Mouse (Mus musculus) adipocyte (in vitro differentiated cells): ENCODE results near the gene Vamp2.

ENCODE experiments used
- DNase-seq: peaks from one replicate; pipeline ENCODE4 v3.0.0-alpha.2; 2016; ENCODE audit warnings: low spot score

The Vamp2 gene

DNA sequence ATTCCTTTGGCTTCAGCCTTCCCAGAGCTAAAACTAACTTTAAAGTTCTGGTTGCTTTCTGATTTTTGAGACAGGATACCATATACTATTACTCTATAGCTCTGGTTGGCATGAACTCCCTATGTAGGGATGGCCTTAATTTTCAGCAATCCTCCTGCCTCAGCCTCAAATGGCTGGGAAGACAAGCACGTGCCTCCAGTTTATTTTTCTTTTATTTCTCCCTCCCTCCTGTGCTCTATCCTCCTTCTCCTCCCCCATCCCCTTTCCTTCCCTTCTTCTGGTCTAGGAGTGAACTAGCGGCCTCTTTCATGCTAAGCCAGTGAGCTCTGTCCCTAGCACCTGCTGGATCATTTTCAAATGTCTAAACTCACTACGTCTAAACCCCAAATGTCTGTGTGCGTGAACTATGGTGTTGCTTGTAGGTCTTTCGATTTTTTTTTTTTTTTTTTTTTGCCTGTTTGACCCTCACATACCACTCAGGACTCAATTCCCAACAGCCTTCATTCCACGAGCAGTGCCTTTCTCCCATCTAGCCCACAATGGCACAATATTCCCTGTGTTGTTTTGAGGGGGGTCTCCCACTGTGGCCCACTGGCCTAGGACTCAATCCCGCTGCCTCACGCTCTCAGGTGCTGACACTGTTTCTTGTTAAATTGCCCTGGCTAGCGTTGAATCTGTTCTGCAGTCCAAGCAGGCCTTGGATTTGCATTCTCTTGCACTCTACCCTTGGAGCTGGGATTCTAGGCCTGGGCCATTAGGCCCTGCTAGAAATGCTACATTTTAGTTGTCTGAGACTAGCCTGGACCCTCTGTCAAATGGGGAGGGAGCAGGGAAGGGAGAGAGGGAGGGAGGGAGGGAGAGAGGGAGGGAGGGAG lies 23.8 kb upstream of the Vamp2 start:
- no peak for DNase-seq

DNA sequence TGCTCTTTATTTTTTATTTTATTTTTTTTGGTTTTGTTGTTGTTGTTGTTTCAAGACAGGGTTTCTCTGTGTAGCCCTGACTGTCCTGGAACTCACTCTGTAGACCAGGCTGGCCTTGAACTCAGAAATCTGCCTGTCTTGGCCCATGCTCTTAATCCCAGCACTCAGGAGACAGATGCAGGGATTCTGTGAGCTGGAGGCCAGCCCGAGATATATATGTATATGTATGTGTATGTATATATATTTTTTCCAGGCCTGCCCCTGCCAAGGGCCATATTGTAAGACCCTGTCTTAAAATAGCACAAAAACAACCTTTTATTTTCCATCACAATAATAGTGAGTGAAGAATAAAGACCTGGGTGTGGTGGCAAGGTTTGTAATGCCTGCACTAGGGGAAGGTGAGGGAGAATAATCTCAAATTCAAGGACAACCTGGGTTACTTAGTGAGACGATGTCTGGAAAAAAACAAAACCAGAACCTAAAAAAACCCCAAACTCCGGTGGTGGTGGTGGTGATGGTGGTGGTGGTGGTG lies 22.8 kb upstream of the Vamp2 start:
- DNase-seq, result no peak

DNA sequence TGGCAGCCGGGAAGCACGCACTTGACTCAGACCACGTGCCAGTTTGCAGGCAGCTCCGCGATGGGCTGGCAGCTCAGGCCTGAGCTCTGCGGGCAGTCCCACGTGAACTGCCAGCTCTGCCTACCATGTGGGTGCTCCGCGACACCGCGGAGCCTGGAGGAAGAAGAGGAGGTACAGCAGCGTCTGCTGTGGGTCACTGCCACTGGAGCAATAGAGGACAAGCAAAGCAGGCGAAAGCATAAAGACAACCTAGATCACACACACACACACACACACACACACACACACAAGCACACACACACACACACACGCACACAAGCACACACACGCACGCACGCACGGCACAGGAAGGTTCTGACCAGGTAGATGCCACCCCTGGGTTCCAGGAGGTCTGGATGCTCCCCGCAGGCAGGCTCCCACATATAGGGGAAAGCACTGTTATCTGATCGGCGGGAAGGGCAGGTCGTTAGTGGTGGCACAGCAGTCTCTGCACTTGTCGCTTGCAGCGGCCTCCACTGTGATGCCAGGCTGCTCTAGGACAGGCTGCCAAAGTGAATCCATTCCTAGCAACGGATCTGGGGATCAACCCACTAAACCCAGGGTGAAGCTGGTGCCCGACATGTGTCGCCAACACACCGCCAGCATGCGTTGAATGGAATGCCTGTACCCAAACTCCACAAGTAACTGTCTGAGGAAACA lies 22.0 kb upstream of the Vamp2 start:
- DNase-seq, result no peak

DNA sequence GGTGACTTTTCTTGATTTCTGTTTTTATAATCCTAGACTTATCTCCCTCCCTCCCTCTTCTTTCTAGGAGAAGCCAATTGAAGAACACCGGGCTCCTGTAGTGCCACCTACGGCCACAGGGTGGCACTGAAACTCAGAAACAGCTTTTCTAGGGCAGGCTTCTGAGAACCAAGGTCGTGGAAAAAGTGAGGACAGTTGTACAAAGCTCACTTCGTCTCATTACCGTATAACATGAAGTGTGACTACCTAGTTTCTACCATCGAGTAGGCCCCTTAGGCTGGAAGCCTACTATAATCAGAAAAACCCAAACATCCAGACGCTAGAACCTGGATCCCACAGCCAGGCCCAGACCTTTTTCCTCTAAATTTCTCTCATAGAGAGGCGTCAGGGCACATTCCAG lies 21.3 kb upstream of the Vamp2 start:
- peak; percentile 92 for DNase-seq

DNA sequence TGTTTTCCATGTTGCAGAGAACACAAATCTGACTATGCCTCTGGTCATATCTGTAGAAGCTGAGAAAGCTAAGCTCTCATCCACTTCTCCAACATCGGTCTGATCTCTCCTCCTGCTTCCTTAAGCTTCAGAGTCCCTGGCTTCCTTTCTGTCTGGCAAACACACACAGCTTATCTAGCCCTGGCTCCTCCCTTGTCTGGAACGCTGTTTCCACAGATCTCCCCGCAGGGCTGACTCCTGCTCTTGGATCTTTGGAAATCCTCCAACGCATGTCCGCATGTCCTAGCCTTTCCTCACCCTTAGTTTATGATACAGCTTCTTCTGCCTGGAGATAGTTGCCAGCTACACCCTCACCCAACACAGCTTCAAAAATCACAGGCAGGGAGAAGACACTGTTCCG lies 20.7 kb upstream of the Vamp2 start:
- peak; percentile 39 for DNase-seq

DNA sequence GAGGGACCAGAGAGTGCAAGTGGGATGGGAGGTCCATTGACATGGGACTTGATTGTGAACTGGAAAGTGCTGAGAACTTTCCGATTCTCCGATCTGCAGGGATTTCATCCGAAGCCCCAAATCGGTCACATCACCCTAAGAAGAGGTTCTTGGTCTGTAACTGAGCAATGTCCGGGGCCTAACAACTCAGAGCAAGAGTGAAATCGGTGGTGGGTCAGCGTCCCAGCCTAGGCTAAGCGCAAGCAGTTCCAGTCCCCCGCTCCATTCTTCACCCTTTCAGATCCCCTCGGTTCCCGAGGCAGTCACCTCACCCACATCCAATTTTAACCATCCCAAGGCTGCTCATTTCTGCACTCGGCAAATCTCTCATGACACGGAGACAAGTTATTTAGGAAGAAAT lies 18.2 kb upstream of the Vamp2 start:
- no peak for DNase-seq

DNA sequence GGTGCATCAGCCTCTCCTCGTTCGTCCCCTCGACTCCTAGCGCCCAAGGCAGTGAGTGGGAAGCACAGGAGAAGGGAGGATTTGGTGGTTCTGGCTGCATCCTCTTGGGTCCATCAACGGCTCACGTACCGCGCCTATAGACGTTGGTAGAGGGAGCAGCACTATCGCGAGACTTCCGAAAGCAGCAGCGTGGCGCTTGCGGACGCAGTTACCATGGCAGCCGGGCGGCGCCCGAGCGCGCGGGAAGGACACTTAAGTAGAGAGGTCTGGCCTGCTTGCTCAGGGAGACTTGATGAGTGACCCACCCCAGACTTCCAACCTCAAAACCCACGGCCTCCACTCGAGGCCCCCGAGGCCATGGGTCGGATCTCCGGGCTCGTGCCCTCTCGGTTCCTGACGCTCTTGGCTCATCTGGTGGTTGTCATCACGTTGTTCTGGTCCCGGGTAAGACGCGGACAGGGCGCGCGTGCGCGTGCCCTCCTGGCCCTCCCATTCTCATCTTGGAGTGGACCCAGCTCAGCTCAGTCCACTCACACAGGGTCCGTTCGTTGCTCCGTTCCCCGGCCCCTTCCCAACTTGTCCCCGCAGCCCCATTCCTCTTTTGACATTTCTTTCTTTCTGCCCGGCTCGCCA lies 17.6 kb upstream of the Vamp2 start, which contains the start of gene Tmem107:
TSS of gene Tmem107 (plus strand) at position 217 of the 633 bp plus-strand sequence.
- DNase-seq, result peak; percentile 90

DNA sequence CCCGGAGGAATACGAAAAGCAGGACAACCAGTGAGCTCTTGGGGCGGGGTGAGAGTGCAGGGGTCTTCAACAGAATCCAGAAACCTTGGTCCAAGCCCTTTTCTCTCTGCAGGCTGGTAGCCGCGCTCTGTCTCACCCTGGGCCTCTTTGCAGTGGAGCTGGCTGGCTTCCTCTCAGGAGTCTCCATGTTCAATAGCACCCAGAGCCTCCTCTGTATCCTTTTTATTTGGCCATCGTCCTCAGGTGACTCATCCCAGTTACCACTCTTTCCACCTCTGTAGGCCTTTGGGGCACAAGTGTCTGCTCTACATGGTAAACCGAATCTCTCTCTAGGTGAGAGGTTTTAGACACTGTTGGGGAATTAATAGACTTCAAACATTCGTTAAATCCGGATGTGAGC lies 17.0 kb upstream of the Vamp2 start:
- DNase-seq, result no peak

DNA sequence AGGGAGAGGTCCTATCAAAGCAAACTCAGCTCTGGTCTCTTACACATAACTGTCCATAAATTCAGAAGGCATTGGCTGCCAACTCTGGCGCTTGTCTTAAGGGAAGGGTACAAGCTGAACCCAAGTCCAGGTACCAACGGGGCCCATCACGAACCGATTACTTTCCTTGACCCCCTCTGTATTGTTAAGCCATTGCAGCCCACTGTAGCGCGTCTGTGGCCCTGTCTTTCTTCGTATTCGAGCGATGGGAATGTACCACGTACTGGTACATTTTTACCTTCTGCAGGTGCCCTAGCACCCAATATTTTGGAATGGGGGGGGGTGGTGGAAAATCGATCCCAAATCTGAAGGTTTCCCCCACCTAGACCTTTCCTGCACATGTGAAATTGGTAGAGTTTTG lies 16.1 kb upstream of the Vamp2 start:
- DNase-seq, result no peak

DNA sequence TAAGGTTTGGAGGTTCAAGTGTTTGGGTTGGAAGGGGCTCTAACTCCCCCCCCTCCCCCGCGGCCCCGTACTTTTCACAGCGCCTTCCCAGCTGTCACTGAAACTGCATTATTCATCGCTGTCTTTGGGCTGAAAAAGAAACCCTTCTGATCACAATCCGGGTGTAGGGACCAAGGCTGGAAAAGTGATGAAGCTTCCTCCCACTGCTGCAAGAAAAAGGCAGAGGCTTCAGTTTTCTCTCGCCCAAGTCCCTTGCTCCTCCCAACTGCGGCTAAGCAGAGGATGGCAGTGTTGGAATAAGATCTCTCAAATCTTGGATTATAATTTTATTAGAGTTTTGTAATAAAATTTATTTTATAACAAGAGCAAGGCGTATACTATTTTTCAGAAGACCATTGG lies 15.6 kb upstream of the Vamp2 start:
- DNase-seq, result no peak

DNA sequence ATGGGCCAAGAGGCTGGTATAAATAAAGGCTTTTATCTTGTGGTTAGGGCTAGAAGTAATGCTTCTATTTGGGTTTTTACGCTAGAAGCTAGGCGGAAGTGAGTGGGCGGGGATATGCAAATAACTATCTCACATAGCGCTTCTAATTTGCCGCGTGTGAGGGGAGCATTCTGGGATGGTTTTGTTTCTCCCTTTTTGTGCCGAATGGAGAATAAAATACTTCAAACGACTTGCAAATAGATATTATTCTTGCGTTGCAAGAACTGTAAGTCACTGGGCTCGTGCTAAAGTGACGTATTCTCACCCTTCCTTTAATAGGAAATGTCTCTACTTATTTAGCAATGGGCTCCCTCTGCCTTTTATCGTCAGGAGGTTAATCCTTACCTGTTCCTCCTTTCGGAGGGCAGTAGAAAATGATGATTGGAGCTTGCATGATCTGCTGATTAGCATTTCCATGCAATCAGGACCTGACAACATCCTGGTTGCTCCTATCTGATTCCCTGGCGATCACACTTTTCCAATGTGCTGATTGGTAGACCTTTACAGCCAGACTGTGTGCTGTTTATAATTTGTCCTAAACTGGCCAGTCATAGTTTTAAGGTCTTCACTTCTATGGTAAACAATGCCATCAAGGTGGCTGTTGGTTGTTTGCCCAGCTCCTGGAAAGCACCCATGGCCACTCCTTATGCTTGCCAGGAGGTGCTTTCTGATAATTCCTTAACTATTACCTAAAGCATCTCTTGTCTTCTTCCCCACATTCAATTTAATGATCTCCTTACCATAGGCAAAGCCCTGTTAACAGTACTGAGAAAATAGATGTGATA lies 15.0 kb upstream of the Vamp2 start:
- peak; percentile 97 for DNase-seq

DNA sequence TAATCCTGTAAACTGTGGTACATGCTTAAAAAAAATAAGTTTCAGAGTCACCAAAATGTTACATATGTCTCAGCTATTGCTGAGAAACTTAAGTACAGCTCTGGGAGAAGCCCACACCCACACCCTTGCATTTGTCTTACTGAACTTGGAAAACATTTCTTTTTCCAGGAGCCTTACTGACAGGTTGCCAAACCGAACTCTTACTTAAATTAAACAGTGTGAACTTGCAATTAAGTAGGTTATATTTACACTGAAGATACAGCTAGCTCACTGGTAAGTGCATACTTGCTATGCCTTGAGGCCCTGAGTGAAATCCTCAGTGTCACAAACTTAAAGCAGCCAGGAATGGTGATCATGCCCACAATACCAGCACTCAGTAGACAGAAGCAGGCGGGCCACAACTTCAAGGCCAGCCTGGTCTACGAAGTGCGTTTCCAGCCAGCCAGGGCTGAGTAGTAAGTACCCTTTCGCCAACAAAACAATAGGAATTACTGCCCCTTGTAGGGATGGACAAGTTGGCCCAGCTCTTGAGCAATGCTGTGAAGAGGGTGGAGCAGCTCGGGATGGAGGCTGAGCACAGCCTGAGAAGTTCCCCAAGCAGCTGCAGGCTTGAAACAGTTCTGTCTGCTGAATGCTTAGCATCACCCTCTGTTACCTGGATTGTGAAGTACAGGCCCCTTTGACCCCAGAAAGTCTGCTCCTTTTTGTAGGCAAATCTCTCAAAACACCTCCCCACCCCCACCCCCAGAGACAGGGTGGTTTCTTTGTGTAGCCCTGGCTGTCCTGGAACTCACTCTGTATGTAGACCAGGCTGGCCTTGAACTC lies 14.1 kb upstream of the Vamp2 start:
- peak; percentile 64 for DNase-seq

DNA sequence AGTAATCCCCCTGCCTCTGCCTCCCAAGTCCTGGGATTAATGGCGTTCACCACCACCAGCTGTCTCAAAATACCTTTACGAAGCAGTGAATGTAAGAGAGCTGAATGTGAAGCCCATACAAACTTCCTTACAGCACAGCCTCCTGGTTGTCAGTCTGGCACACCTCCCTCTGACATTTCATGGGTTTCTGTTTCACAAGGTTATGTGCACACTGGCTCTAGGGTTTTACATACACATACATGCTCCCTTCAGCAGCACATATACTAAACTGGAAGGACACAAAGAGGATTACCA lies 13.6 kb upstream of the Vamp2 start:
- no peak for DNase-seq

DNA sequence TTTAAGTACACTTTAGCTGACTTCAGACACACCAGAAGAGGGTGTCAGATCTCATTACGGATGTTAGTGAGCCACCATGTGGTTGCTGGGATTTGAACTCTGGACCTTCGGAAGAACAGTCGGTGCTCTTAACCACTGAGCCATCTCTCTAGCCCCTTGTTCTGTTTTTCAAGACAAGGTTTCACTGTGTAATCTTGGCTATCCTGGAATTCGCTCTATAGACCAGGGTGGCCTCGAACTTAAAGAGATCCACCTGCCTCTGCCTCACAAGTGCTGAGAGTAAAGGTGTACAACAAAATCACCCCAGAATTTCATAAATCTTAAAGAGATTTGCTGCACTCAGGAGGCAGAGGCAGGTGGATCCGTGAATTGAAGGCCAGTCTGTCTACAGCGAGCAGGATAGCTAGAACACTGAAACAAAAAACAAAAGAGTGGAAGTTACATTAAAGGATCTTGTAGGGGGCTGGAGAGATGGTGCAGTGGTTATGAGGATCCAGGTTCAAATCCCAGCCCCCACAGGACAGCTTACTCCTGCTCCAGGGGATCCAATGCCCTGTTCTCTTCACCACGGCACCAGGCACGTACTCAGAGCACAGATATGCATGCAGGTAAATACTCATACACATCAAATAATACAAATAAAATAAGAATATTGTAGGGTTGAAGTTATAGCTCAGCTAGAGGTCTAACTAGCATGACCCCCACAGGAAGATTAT lies 12.4 kb upstream of the Vamp2 start:
- no peak for DNase-seq

DNA sequence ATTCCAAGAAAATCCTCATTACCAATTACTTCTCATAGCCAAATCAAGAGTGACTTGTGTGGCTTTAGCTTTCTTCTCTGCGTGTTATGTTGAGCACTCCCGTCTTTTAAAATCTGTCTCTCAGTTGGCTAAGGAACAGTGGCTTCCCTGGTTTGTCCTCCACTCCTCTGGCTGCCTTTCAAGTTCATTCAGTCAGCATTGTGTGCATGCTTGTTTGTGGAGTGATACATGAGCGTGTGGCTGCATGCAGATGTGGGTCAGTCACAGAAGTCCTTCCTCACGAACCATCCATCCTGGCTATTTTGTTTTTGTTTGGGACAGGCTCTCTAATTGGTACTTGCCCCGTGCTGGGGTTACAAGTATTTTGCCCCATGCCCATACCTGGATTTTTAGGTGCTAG lies 11.7 kb upstream of the Vamp2 start:
- DNase-seq, result no peak

DNA sequence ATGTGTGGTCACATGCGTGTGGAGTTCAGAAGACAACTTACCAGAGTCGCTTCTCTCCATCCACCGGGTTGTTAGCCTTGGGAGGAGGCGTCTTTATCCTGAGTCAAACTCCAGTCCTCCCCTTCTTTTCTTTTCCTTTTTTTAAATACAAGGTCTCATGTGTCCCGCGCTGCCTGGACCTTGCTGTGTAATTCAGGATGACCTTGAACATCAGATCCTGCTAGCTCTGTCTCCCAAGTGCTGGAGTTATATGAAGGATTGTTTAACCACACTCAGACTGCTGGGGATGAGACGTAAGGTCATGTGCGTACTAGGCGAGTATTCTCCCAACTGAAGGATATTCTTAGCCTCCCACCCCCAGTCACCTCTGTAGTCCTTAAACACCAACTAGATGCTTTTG lies 11.0 kb upstream of the Vamp2 start:
- DNase-seq, result no peak

DNA sequence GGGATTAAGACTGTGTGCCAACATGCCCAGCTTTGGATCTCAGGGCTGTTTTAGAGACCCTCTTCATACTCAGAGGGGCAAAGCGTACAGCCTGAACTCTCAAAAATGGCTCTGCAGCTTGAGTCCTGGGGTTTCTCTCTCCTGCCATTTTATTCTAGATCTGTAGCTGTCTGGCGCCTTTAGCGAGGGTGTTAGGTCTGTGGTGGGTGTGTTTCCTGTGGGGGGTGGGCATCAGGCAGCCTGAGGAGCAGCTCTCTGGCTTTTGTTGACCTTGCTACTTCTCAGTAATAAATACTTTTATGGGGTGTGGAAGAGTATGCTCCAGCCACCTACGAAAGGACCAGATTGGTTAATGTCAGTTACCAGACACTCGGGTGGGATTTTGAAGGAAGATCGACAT lies 10.2 kb upstream of the Vamp2 start:
- DNase-seq, result no peak

DNA sequence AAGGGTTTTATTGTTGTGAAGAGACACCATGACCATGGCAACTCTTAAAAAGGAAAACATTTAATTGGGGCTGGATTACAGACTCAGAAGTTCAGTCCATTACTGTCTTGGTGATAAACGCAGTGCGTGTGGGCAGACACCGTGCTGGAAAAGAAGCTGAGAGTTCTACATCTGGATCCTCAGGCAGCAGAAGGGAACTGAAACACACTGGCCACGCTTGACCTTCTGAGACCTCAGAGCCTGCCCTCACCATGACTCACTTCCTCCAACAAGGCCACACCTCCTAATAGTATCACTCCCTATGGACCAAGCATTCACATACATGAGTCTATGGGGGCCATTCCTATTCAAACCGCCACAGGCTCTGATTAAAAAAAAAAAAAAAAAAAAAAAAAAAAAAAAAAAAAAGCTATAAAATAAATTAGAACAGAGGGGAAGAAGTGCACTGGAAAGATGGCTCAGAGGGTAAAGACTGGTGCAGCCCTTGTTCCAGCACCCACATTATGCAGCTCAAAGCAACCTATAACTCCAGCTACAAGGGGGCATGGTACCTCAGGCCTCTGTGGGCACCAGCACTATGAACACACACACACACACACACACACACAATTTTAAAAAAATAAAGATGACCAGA lies 9.4 kb upstream of the Vamp2 start:
- DNase-seq, result no peak

DNA sequence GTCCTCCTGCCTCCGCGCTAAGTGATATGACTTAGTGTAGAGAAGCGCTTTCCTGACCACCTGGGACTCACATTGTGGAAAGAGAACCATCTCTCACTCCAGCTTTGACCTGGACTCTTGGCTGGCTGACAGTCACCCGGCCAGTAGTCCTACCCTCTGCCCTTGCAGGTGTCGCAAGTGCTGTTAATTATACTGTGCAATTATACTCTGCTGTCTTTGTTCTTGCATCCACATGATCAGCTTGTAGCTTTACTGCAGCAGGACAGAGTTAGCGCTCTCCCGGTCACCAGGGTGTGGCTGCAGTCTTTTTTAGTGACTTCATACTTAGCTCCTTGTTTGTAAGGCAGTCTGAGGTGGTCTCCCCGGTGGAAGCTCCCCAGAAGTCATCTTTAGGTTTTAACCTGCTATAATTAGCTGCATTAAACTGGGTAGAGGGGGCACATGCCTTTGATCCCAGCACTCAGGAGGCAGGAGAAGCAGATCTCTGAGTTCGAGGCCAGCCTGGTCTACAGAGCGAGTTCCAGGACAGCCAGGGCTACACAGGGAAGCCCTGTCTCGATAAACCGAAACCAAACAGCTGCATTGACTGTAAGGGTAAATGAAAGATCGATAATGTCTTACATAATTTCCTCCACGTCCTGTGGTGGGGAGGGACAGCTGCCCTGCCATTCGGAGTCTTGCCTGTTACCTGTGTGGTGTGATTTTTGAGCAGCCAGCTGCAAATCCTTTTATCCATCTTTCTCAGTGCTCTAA lies 8.0 kb upstream of the Vamp2 start:
- DNase-seq, result no peak
